Mouse (Mus musculus): ENCODE results near the gene Spink4. TPM values are rescaled to one million over a fixed set of nuclear protein-coding genes. Genes with fewer than 3 reads are reported as not detected.

Spink4 gene
- polyA plus RNA-seq, 1 experiment from 2014 or later, result 0.58 TPM

- no peak overlapping the region for H3K4me2 ChIP-seq
- no peaks in the 10 kb centered on the region for H3K27me3 ChIP-seq (replicated peaks)
- WGBS (ENCODE audit: insufficient replicate concordance), result 76% methylated on average over 2 of the region's 2 CpGs
- no peak overlapping the region for H3K9ac ChIP-seq
- H3K4me3 ChIP-seq, result no peak overlapping the region
- H3K4me1 ChIP-seq, result peaks cover 9% of the 10 kb centered on the region; the same call in 1 of the 2 replicates
- no peak overlapping the region for H3K27ac ChIP-seq
- H3K9me3 ChIP-seq (replicated peaks), result no peaks in the 10 kb centered on the region
- no peak for ATAC-seq
- no peaks in the 10 kb centered on the region for H3K36me3 ChIP-seq
These were observed 34.7 kb upstream of the Spink4 start for GRCm38 (mm10) chr4:40885166-40885525.

- no peak overlapping the region for H3K4me2 ChIP-seq
- no peaks in the 10 kb centered on the region for H3K27me3 ChIP-seq (replicated peaks)
- peaks cover 9% of the 10 kb centered on the region; the same call in 1 of the 2 replicates for H3K4me1 ChIP-seq
- H3K4me3 ChIP-seq, result no peak overlapping the region
- ATAC-seq, result no peak
- no peak overlapping the region for H3K27ac ChIP-seq
- no peaks in the 10 kb centered on the region for H3K36me3 ChIP-seq
- 68% methylated on average over 4 of the region's 4 CpGs for WGBS (ENCODE audit: insufficient replicate concordance)
- H3K9ac ChIP-seq, result no peak overlapping the region
- no peaks in the 10 kb centered on the region for H3K9me3 ChIP-seq (replicated peaks)
These were observed 34.0 kb upstream of the Spink4 start for GRCm38 (mm10) chr4:40885883-40886282.

GRCm38 (mm10) chr4:40888839-40889238 is 31.0 kb upstream of the Spink4 start:
- H3K36me3 ChIP-seq, result no peaks in the 10 kb centered on the region
- no peaks in the 10 kb centered on the region for H3K9me3 ChIP-seq (replicated peaks)
- H3K27ac ChIP-seq, result no peak overlapping the region
- peaks cover 9% of the 10 kb centered on the region; the same call in 1 of the 2 replicates for H3K4me1 ChIP-seq
- no peak overlapping the region for H3K9ac ChIP-seq
- H3K4me3 ChIP-seq, result no peak overlapping the region
- H3K4me2 ChIP-seq, result no peak overlapping the region
- no peak for ATAC-seq
- no peaks in the 10 kb centered on the region for H3K27me3 ChIP-seq (replicated peaks)
- 72% methylated on average over 11 of the region's 11 CpGs for WGBS (ENCODE audit: insufficient replicate concordance)

- H3K27me3 ChIP-seq (replicated peaks), result no peaks in the 10 kb centered on the region
- no peak overlapping the region for H3K4me3 ChIP-seq
- H3K27ac ChIP-seq, result no peak overlapping the region
- 36% methylated on average over 3 of the region's 3 CpGs for WGBS (ENCODE audit: insufficient replicate concordance)
- no peak overlapping the region for H3K9ac ChIP-seq
- H3K4me1 ChIP-seq, result peaks cover 9% of the 10 kb centered on the region; the same call in 1 of the 2 replicates
- H3K9me3 ChIP-seq (replicated peaks), result no peaks in the 10 kb centered on the region
- no peak for ATAC-seq
- no peaks in the 10 kb centered on the region for H3K36me3 ChIP-seq
- no peak overlapping the region for H3K4me2 ChIP-seq
These were observed 30.6 kb upstream of the Spink4 start for GRCm38 (mm10) chr4:40889252-40889651.

GRCm38 (mm10) chr4:40889983-40890382 is 29.9 kb upstream of the Spink4 start:
- peaks cover 9% of the 10 kb centered on the region; the same call in 1 of the 2 replicates for H3K4me1 ChIP-seq
- H3K4me2 ChIP-seq, result no peak overlapping the region
- WGBS (ENCODE audit: insufficient replicate concordance), result 68% methylated on average over 4 of the region's 4 CpGs
- H3K4me3 ChIP-seq, result no peak overlapping the region
- H3K9ac ChIP-seq, result no peak overlapping the region
- ATAC-seq, result no peak
- H3K9me3 ChIP-seq (replicated peaks), result no peaks in the 10 kb centered on the region
- no peaks in the 10 kb centered on the region for H3K36me3 ChIP-seq
- no peak overlapping the region for H3K27ac ChIP-seq
- no peaks in the 10 kb centered on the region for H3K27me3 ChIP-seq (replicated peaks)

- H3K9ac ChIP-seq, result no peak overlapping the region
- no peaks in the 10 kb centered on the region for H3K9me3 ChIP-seq (replicated peaks)
- H3K27me3 ChIP-seq (replicated peaks), result no peaks in the 10 kb centered on the region
- 64% methylated on average over 5 of the region's 5 CpGs for WGBS (ENCODE audit: insufficient replicate concordance)
- peaks cover 9% of the 10 kb centered on the region; the same call in 1 of the 2 replicates for H3K4me1 ChIP-seq
- no peak overlapping the region for H3K27ac ChIP-seq
- no peaks in the 10 kb centered on the region for H3K36me3 ChIP-seq
- H3K4me3 ChIP-seq, result no peak overlapping the region
- no peak for ATAC-seq
- no peak overlapping the region for H3K4me2 ChIP-seq
These were observed 28.6 kb upstream of the Spink4 start for GRCm38 (mm10) chr4:40891206-40891605.

- Histone ChIP-seq H3K9ac (no peak overlapping the region), H3K27me3 (replicated peaks) (no peaks in the 10 kb centered on the region), H3K4me3 (no peak overlapping the region), H3K27ac (no peak overlapping the region), H3K36me3 (no peaks in the 10 kb centered on the region), H3K4me2 (no peak overlapping the region), H3K4me1 (peaks cover 9% of the 10 kb centered on the region; the same call in 1 of the 2 replicates), H3K9me3 (replicated peaks) (no peaks in the 10 kb centered on the region)
- WGBS (ENCODE audit: insufficient replicate concordance), result 78% methylated on average over 3 of the region's 3 CpGs
- no peak for ATAC-seq
These were observed 24.7 kb upstream of the Spink4 start for GRCm38 (mm10) chr4:40895118-40895517.

GRCm38 (mm10) chr4:40895646-40896045 is 24.2 kb upstream of the Spink4 start:
- H3K9me3 ChIP-seq (replicated peaks), result no peaks in the 10 kb centered on the region
- WGBS (ENCODE audit: insufficient replicate concordance), result 74% methylated on average over 2 of the region's 2 CpGs
- no peak overlapping the region for H3K4me3 ChIP-seq
- H3K4me1 ChIP-seq, result peaks cover 14% of the 10 kb centered on the region
- H3K36me3 ChIP-seq, result no peaks in the 10 kb centered on the region
- H3K4me2 ChIP-seq, result no peak overlapping the region
- H3K27ac ChIP-seq, result no peak overlapping the region
- no peak overlapping the region for H3K9ac ChIP-seq
- H3K27me3 ChIP-seq (replicated peaks), result no peaks in the 10 kb centered on the region
- ATAC-seq, result no peak

GRCm38 (mm10) chr4:40898476-40899044 is 21.3 kb upstream of the Spink4 start:
- 79% methylated on average over 6 of the region's 6 CpGs for WGBS (ENCODE audit: insufficient replicate concordance)
- Histone ChIP-seq H3K4me2 (no peak overlapping the region), H3K9me3 (replicated peaks) (no peaks in the 10 kb centered on the region), H3K27ac (no peak overlapping the region), H3K4me3 (no peak overlapping the region), H3K4me1 (peaks cover 19% of the 10 kb centered on the region), H3K9ac (no peak overlapping the region), H3K36me3 (no peaks in the 10 kb centered on the region), H3K27me3 (replicated peaks) (no peaks in the 10 kb centered on the region)
- no peak for ATAC-seq

- ATAC-seq, result no peak
These were observed 20.6 kb upstream of the Spink4 start for GRCm38 (mm10) chr4:40899264-40899663.

GRCm38 (mm10) chr4:40900071-40900470 is 19.8 kb upstream of the Spink4 start:
- 54% methylated on average over 3 of the region's 3 CpGs for WGBS (ENCODE audit: insufficient replicate concordance)
- Histone ChIP-seq H3K4me2 (no peak overlapping the region), H3K27ac (peak overlapping the region; percentile 49; the same call in 1 of the 2 replicates), H3K4me3 (no peak overlapping the region), H3K9ac (no peak overlapping the region), H3K27me3 (replicated peaks) (no peaks in the 10 kb centered on the region), H3K9me3 (replicated peaks) (no peaks in the 10 kb centered on the region), H3K36me3 (no peaks in the 10 kb centered on the region), H3K4me1 (peaks cover 19% of the 10 kb centered on the region)
- ATAC-seq, result peak; percentile 57; the same call in 1 of the 2 replicates

More at GRCm38 (mm10) chr4:40899264-40899663, 20.6 kb upstream of the Spink4 start:
- Histone ChIP-seq H3K4me2 (no peak overlapping the region), H3K9ac (no peak overlapping the region), H3K27ac (no peak overlapping the region), H3K9me3 (replicated peaks) (no peaks in the 10 kb centered on the region), H3K27me3 (replicated peaks) (no peaks in the 10 kb centered on the region), H3K36me3 (no peaks in the 10 kb centered on the region), H3K4me1 (peaks cover 19% of the 10 kb centered on the region), H3K4me3 (no peak overlapping the region)
- WGBS (ENCODE audit: insufficient replicate concordance), result 63% methylated on average over 2 of the region's 2 CpGs

- peak; percentile 60 for ATAC-seq
- no peak overlapping the region for H3K4me3 ChIP-seq
- 48% methylated on average over 4 of the region's 4 CpGs for whole genome bisulfite sequencing (ENCODE audit: insufficient replicate concordance)
- H3K36me3 ChIP-seq, result no peaks in the 10 kb centered on the region
- H3K9me3 ChIP-seq (replicated peaks), result no peaks in the 10 kb centered on the region
- no peak overlapping the region for H3K4me2 ChIP-seq
- no peak overlapping the region for H3K9ac ChIP-seq
- H3K27me3 ChIP-seq (replicated peaks), result no peaks in the 10 kb centered on the region
- peaks cover 19% of the 10 kb centered on the region for H3K4me1 ChIP-seq
- H3K27ac ChIP-seq, result peak overlapping the region; percentile 49; the same call in 1 of the 2 replicates
These were observed 19.2 kb upstream of the Spink4 start for GRCm38 (mm10) chr4:40900612-40901011.

- no peak for ATAC-seq
- WGBS (ENCODE audit: insufficient replicate concordance), result 61% methylated on average over 1 of the region's 1 CpGs
- Histone ChIP-seq H3K9me3 (replicated peaks) (no peaks in the 10 kb centered on the region), H3K4me2 (no peak overlapping the region), H3K27ac (no peak overlapping the region), H3K4me3 (no peak overlapping the region), H3K36me3 (no peaks in the 10 kb centered on the region), H3K4me1 (no peaks in the 10 kb centered on the region), H3K9ac (no peak overlapping the region), H3K27me3 (replicated peaks) (no peaks in the 10 kb centered on the region)
These were observed 13.6 kb upstream of the Spink4 start for GRCm38 (mm10) chr4:40906298-40906697.
